Mouse (Mus musculus): ENCODE measurements around the gene Tgfbr2.

The Tgfbr2 gene

GRCm38 (mm10) chr9:116193889-116194450, 18.8 kb upstream of the Tgfbr2 start:
- no peak for DNase-seq (ENCODE audit: low read depth, low spot score)

- no peak for DNase-seq (ENCODE audit: low read depth, low spot score)
Observed at GRCm38 (mm10) chr9:116193535-116193881, 18.3 kb upstream of the Tgfbr2 start.

- no peak for DNase-seq (ENCODE audit: low read depth, low spot score)
Observed at GRCm38 (mm10) chr9:116192826-116193534, 17.8 kb upstream of the Tgfbr2 start.

- no peak for DNase-seq (ENCODE audit: low read depth, low spot score)
Observed at GRCm38 (mm10) chr9:116192253-116192652, 17.1 kb upstream of the Tgfbr2 start.

- DNase-seq (ENCODE audit: low read depth, low spot score), result no peak
Observed at GRCm38 (mm10) chr9:116189831-116190230, 14.7 kb upstream of the Tgfbr2 start.

GRCm38 (mm10) chr9:116188952-116189666, 13.9 kb upstream of the Tgfbr2 start:
- DNase-seq (ENCODE audit: low read depth, low spot score), result no peak

GRCm38 (mm10) chr9:116187181-116187731, 12.1 kb upstream of the Tgfbr2 start:
- DNase-seq (ENCODE audit: low read depth, low spot score), result peak; percentile 26

- no peak for DNase-seq (ENCODE audit: low read depth, low spot score)
Observed at GRCm38 (mm10) chr9:116184903-116185302, 9.7 kb upstream of the Tgfbr2 start.

GRCm38 (mm10) chr9:116183035-116183434, 7.9 kb upstream of the Tgfbr2 start:
- DNase-seq (ENCODE audit: low read depth, low spot score), result no peak

GRCm38 (mm10) chr9:116181608-116182007, 6.4 kb upstream of the Tgfbr2 start:
- no peak for DNase-seq (ENCODE audit: low read depth, low spot score)

- no peak for DNase-seq (ENCODE audit: low read depth, low spot score)
Observed at GRCm38 (mm10) chr9:116178151-116178550, 3.0 kb upstream of the Tgfbr2 start.

- DNase-seq (ENCODE audit: low read depth, low spot score), result no peak
Observed at GRCm38 (mm10) chr9:116177108-116177507, 1.9 kb upstream of the Tgfbr2 start.

GRCm38 (mm10) chr9:116175488-116176115, 442 bp upstream of the Tgfbr2 start:
- DNase-seq (ENCODE audit: low read depth, low spot score), result peak; percentile 54

GRCm38 (mm10) chr9:116173473-116174170, 1.5 kb downstream of the Tgfbr2 start:
- DNase-seq (ENCODE audit: low read depth, low spot score), result no peak

GRCm38 (mm10) chr9:116173059-116173458, 2.1 kb downstream of the Tgfbr2 start:
- no peak for DNase-seq (ENCODE audit: low read depth, low spot score)

- no peak for DNase-seq (ENCODE audit: low read depth, low spot score)
Observed at GRCm38 (mm10) chr9:116169067-116169466, 6.1 kb downstream of the Tgfbr2 start.

- DNase-seq (ENCODE audit: low read depth, low spot score), result no peak
Observed at GRCm38 (mm10) chr9:116167304-116167880, 7.8 kb downstream of the Tgfbr2 start.

- no peak for DNase-seq (ENCODE audit: low read depth, low spot score)
Observed at GRCm38 (mm10) chr9:116166363-116166762, 8.8 kb downstream of the Tgfbr2 start.

GRCm38 (mm10) chr9:116163883-116164282, 11.3 kb downstream of the Tgfbr2 start:
- DNase-seq (ENCODE audit: low read depth, low spot score), result no peak

GRCm38 (mm10) chr9:116162866-116163374, 12.2 kb downstream of the Tgfbr2 start:
- DNase-seq (ENCODE audit: low read depth, low spot score), result no peak

GRCm38 (mm10) chr9:116160860-116161259, 14.3 kb downstream of the Tgfbr2 start:
- no peak for DNase-seq (ENCODE audit: low read depth, low spot score)

Measured in ZHBTc4 (cell line).